ENCODE assay signal across 22 mouse cellular contexts in genomic region chr11:68547484-68547883, GRCm38 (mm10). TPM values are rescaled to one million over a fixed set of nuclear protein-coding genes. Genes with fewer than 3 reads are reported as not detected.
DNase-seq lines count a peak whose midpoint lies in the region; ATAC-seq and TF ChIP-seq lines count a peak whose summit lies in the region.
"Had no signal": no experiment of that assay in that cellular context is flagged by ENCODE, and none has a peak within 500 bp of the region (broad histone marks: within the 10 kb centered on the region; RNA-seq: fewer than 3 reads in every experiment).

No protein-coding gene starts in this region.

- H3K36me3 ChIP-seq in lung, embryonic 16.5 days (ENCODE audit: control insufficient read depth, insufficient read depth, low read length), result no peaks in the 10 kb centered on the region
- H3K36me3 ChIP-seq in forebrain, embryonic 11.5 days (ENCODE audit: control insufficient read depth, insufficient read depth, low read length), result no peaks in the 10 kb centered on the region
- H3K36me3 ChIP-seq in liver, postnatal 0 days (replicated peaks; ENCODE audit: insufficient read depth, low read length), result 0 out of 2 replicates have a peak, but pooled peaks cover 3% of the 10 kb centered on the region
- H3K36me3 ChIP-seq: embryonic facial prominence, embryonic 13.5 days; G1E; heart, embryonic 10.5 days; hindbrain, embryonic 10.5 days had no signal

- no peak for TF ChIP-seq POLR2A in lung, adult 2 months (IDR thresholded peaks at IDR 0.05; ENCODE audit: borderline replicate concordance, extremely low read depth, low read depth, low read length)

- H3K27me3 ChIP-seq in lung, embryonic 16.5 days (ENCODE audit: control insufficient read depth, insufficient read depth, low read depth, low read length), result no peaks in the 10 kb centered on the region
- no peaks in the 10 kb centered on the region for H3K27me3 ChIP-seq in forebrain, embryonic 11.5 days (ENCODE audit: control insufficient read depth, insufficient read depth, low read length)
- no peaks in the 10 kb centered on the region for H3K27me3 ChIP-seq in liver, postnatal 0 days (ENCODE audit: insufficient read depth, low read length)
- H3K27me3 ChIP-seq: embryonic facial prominence, embryonic 13.5 days; forebrain, embryonic 13.5 days had no signal

- no peak overlapping the region for H3K4me2 ChIP-seq in lung, embryonic 16.5 days (ENCODE audit: low read depth, low read length)
- H3K4me2 ChIP-seq in forebrain, embryonic 11.5 days (ENCODE audit: low read depth, low read length, severe bottlenecking), result no peak overlapping the region
- no peak overlapping the region for H3K4me2 ChIP-seq in liver, postnatal 0 days (ENCODE audit: low read depth, low read length)
- H3K4me2 ChIP-seq: embryonic facial prominence, embryonic 13.5 days; forebrain, embryonic 13.5 days; hindbrain, embryonic 14.5 days had no signal

- no peak overlapping the region for H3K9ac ChIP-seq in lung, embryonic 16.5 days (ENCODE audit: low read length)
- H3K9ac ChIP-seq in forebrain, embryonic 11.5 days (ENCODE audit: low read length), result no peak overlapping the region
- H3K9ac ChIP-seq in liver, postnatal 0 days (replicated peaks), result no peak overlapping the region
- H3K9ac ChIP-seq: embryonic facial prominence, embryonic 13.5 days; forebrain, embryonic 13.5 days; hindbrain, embryonic 14.5 days had no signal

- 47% methylated on average over 2 of the region's 2 CpGs for WGBS in lung, adult 2 months
- 33% methylated on average over 2 of the region's 2 CpGs for WGBS in lung, embryonic 16.5 days
- 84% methylated on average over 2 of the region's 2 CpGs for WGBS in forebrain, embryonic 11.5 days
- 44% methylated on average over 2 of the region's 2 CpGs for WGBS in liver, postnatal 0 days (ENCODE audit: insufficient replicate concordance)

- DNase-seq in lung, adult 18-20 months, result peak; percentile 43 to 44
- DNase-seq in lung, adult 2 months, result no peak
- DNase-seq in lung, postnatal 25 days (ENCODE audit: low spot score), result peak; percentile 22
- DNase-seq in ovary, postnatal 10 days (ENCODE audit: low spot score), result no peak
- no peak for DNase-seq in forebrain, embryonic 11.5 days (ENCODE audit: low spot score)
- DNase-seq in liver, postnatal 0 days, result no peak
- DNase-seq: adrenal gland, postnatal 36 days; cerebellum, adult 2 months; cerebellum, postnatal 10 days; embryo, embryonic 11 days; gastrocnemius, adult 2 months; gastrocnemius, postnatal 25 days; heart, postnatal 10 days had no signal

- no peak overlapping the region for H3K27ac ChIP-seq in lung, embryonic 16.5 days (ENCODE audit: low read length)
- H3K27ac ChIP-seq in forebrain, embryonic 11.5 days (ENCODE audit: low read depth, low read length), result no peak overlapping the region
- H3K27ac ChIP-seq in liver, postnatal 0 days (ENCODE audit: low read depth), result no peak overlapping the region
- H3K27ac ChIP-seq: embryonic facial prominence, embryonic 13.5 days; forebrain, embryonic 13.5 days; gastrocnemius, adult 2 months; heart, embryonic 10.5 days; hindbrain, embryonic 10.5 days; hindbrain, embryonic 14.5 days had no signal

- ATAC-seq in lung, embryonic 16.5 days (ENCODE audit: low read depth), result peak; percentile 65; the same call in 1 of the 2 replicates
- no peak for ATAC-seq in forebrain, embryonic 11.5 days (replicated peaks; ENCODE audit: low FRiP score)
- ATAC-seq in liver, postnatal 0 days, result no peak
- ATAC-seq: forebrain, embryonic 13.5 days; intestine, embryonic 16.5 days had no signal

- no peaks in the 10 kb centered on the region for H3K4me1 ChIP-seq in lung, adult 2 months (ENCODE audit: control insufficient read depth, insufficient read depth, low read length)
- H3K4me1 ChIP-seq in lung, embryonic 16.5 days (replicated peaks; ENCODE audit: control insufficient read depth, insufficient read depth, low read length), result peaks cover 13% of the 10 kb centered on the region
- H3K4me1 ChIP-seq in forebrain, embryonic 11.5 days (replicated peaks; ENCODE audit: control insufficient read depth, insufficient read depth, low read length), result no peaks in the 10 kb centered on the region
- no peaks in the 10 kb centered on the region for H3K4me1 ChIP-seq in liver, postnatal 0 days (ENCODE audit: insufficient read depth)
- H3K4me1 ChIP-seq: forebrain, embryonic 13.5 days had no signal

- no peak overlapping the region for H3K4me3 ChIP-seq in lung, adult 2 months (replicated peaks; ENCODE audit: extremely low read depth, low read depth, low read length)
- H3K4me3 ChIP-seq in lung, embryonic 16.5 days (ENCODE audit: low read length), result no peak overlapping the region
- H3K4me3 ChIP-seq in forebrain, embryonic 11.5 days (ENCODE audit: low read depth, low read length), result no peak overlapping the region
- no peak overlapping the region for H3K4me3 ChIP-seq in liver, postnatal 0 days (ENCODE audit: low read depth, low read length)
- H3K4me3 ChIP-seq: embryonic facial prominence, embryonic 13.5 days; forebrain, embryonic 13.5 days; gastrocnemius, adult 2 months; heart, embryonic 10.5 days; hindbrain, embryonic 10.5 days had no signal

- H3K9me3 ChIP-seq in lung, embryonic 16.5 days (ENCODE audit: control insufficient read depth, low read length), result no peaks in the 10 kb centered on the region
- no peaks in the 10 kb centered on the region for H3K9me3 ChIP-seq in forebrain, embryonic 11.5 days (ENCODE audit: control insufficient read depth, low read length)
- H3K9me3 ChIP-seq in liver, postnatal 0 days (ENCODE audit: low read length), result no peaks in the 10 kb centered on the region
- H3K9me3 ChIP-seq: embryonic facial prominence, embryonic 13.5 days; forebrain, embryonic 13.5 days; G1E; heart, embryonic 10.5 days; hindbrain, embryonic 10.5 days had no signal

- no peak for TF ChIP-seq EP300 in liver, postnatal 0 days (IDR thresholded peaks at IDR 0.05; ENCODE audit: low read depth)

- no peak for TF ChIP-seq CTCF in lung, adult 2 months (IDR thresholded peaks at IDR 0.05; ENCODE audit: insufficient read depth, low read length)
- no peak for TF ChIP-seq CTCF in liver, postnatal 0 days (IDR thresholded peaks at IDR 0.05; ENCODE audit: low read depth)

RNA-seq across cellular contexts. Expression of gene Mfsd6l, which starts 8.5 kb away (rescaled TPM):
- 3.4 and 4.3 TPM in 2 replicates for polyA plus RNA-seq in lung, adult 2 months (2012; rRNA removed)
- polyA plus RNA-seq in lung, embryonic 16.5 days (2015; fragmentation: Nextera tagmentation; extraction: Ambion mirVana), result 4.1 and 4.3 TPM in 2 replicates
- not detected in 2 replicates for polyA plus RNA-seq in forebrain, embryonic 11.5 days (2014; fragmentation: Nextera tagmentation; extraction: Ambion mirVana)
- polyA plus RNA-seq in liver, postnatal 0 days (2015; fragmentation: Nextera tagmentation; extraction: Ambion mirVana), result 0.12 TPM in 1 of 2 replicates, not detected in the other
- polyA plus RNA-seq: forebrain, embryonic 13.5 days; G1E; heart, embryonic 14.5 days; hindbrain, embryonic 14.5 days had no signal

RNA-seq across cellular contexts. Expression of gene Ccdc42, which starts 39.3 kb away (rescaled TPM):
- polyA plus RNA-seq in lung, adult 2 months (2012; rRNA removed), result 5.0 and 8.5 TPM in 2 replicates
- polyA plus RNA-seq in lung, embryonic 16.5 days (2015; fragmentation: Nextera tagmentation; extraction: Ambion mirVana), result 0.67 and 1.1 TPM in 2 replicates
- polyA plus RNA-seq in forebrain, embryonic 11.5 days (2014; fragmentation: Nextera tagmentation; extraction: Ambion mirVana), result 0.51 and 0.87 TPM in 2 replicates
- polyA plus RNA-seq in liver, postnatal 0 days (2015; fragmentation: Nextera tagmentation; extraction: Ambion mirVana), result not detected in 2 replicates
- polyA plus RNA-seq: embryonic facial prominence, embryonic 13.5 days; forebrain, embryonic 13.5 days; G1E; intestine, embryonic 16.5 days had no signal

RNA-seq across cellular contexts. Expression of gene Pik3r6, which starts 44.7 kb away (rescaled TPM):
- polyA plus RNA-seq in lung, adult 2 months (2012; rRNA removed), result 12.3 and 13.3 TPM in 2 replicates
- 5.9 and 6.0 TPM in 2 replicates for polyA plus RNA-seq in lung, embryonic 16.5 days (2015; fragmentation: Nextera tagmentation; extraction: Ambion mirVana)
- 1.6 and 1.9 TPM in 2 replicates for polyA plus RNA-seq in forebrain, embryonic 11.5 days (2014; fragmentation: Nextera tagmentation; extraction: Ambion mirVana)
- polyA plus RNA-seq in liver, postnatal 0 days (2015; fragmentation: Nextera tagmentation; extraction: Ambion mirVana), result 2.4 and 2.5 TPM in 2 replicates

Comparison
In these comparisons a context has a peak if more than half of its experiments do, and no peak if none do; other contexts are left out.
1. DNase-seq: peak in lung, adult 18-20 months (2 of 2) and lung, postnatal 25 days (single experiment); none in lung, adult 2 months (single experiment), ovary, postnatal 10 days (single experiment), forebrain, embryonic 11.5 days (single experiment) and liver, postnatal 0 days (single experiment).